Mouse (Mus musculus): ENCODE results near the gene Gorab.

DNA sequence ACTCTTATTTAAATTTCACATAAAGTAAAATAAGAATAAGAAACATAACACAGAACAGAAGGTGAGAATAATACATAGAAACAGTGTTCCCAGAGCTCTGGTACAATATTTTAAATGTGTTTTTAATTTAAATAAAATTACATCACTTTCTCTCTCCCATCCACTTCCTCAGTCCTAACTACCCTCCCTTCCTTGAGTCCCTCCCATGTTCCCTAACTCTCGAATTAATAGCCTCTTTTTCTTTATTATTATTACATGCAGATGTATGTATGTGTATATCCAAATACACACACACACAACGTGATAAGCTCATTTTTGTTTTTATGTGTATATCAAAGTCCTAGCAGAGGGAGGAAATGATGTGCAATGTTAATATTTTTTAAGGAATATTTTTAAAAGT, 13.7 kb upstream of the Gorab start:
- TF ChIP-seq CTCF (IDR thresholded peaks at IDR 0.05; ENCODE audit: low read depth) (no peak), EP300 (IDR thresholded peaks at IDR 0.05; ENCODE audit: low read depth) (no peak)

Measured in heart, postnatal 0 days (tissue).